Mouse (Mus musculus): Measurements from ENCODE around the gene Parp16. TPM values are rescaled to one million over a fixed set of nuclear protein-coding genes. Genes with fewer than 3 reads are reported as not detected.
"Not testable (repeated sequence)": the region's sequence is repeated elsewhere in the genome, so short reads cannot be mapped to it uniquely, and the experiment has no call there.

Gene Parp16
- polyA plus RNA-seq, 1 experiment from 2014 or later, result 8.3 TPM

DNA sequence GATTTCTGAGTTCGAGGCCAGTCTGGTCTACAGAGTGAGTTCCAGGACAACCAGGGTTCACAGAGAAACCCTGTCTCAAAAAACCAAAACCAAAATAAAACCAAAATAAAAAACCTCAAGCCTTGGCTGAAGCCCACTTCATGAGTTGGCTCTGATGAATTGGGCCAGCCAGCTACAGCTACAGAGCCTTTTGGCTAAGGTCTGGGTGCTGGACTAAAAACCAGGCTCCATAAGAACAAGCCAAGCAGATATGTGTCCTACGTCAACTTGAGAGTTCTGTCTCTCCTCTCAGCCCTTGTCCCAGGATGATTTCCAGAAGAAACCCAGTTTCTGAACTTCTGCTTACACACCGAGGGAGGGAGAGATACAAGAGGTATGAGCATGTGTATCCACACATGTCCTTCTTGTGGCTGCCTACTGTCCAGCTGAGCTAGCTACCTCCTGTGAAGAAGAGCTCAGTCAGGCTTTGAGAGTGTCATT lies 67.5 kb downstream of the Parp16 start:
- no peaks in the 10 kb centered on the region for H3K36me3 ChIP-seq (replicated peaks)
- no peak overlapping the region for H3K4me3 ChIP-seq
- DNase-seq (ENCODE audit: low spot score), result no peak
- no peak overlapping the region for H3K27ac ChIP-seq (replicated peaks)
- no peaks in the 10 kb centered on the region for H3K27me3 ChIP-seq (replicated peaks; ENCODE audit: low read depth, poor library complexity, severe bottlenecking)
- peaks cover 4% of the 10 kb centered on the region for H3K4me1 ChIP-seq
- 91% methylated on average over 3 of the region's 3 CpGs for WGBS
- H3K9me3 ChIP-seq, result no peaks in the 10 kb centered on the region

DNA sequence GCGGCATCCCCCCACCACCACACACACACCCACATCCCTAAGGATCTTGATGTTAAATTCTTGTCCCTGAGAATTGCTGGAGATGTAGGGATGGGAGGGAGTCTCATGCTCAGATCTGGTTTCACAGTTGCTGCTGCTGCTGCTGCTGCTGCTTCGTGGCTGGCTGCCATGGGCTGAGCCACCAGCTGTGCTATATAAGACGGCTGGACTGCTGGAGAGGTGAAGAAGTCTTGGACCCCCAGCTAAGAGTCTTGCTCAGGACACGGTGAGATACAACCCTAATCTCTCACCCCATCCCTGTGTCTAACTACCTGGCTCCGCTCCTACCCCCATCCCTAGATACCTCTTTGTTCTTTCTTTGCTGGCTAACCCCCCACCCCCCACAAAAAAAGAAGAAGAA lies 69.8 kb downstream of the Parp16 start, which contains the start of gene Cilp:
TSS of gene Cilp (plus strand) at position 222 of the 400 bp plus-strand sequence.
- 54% methylated on average over 5 of the region's 5 CpGs for WGBS
- Histone ChIP-seq H3K4me3 (no peak within 1 kb of the TSS), H3K27ac (replicated peaks) (peak within 1 kb of the TSS; percentile 11; the same call in 1 of the 2 replicates), H3K27me3 (replicated peaks; ENCODE audit: low read depth, poor library complexity, severe bottlenecking) (peaks cover 3% of the 10 kb centered on the region; the same call in 1 of the 2 replicates), H3K9me3 (no peaks in the 10 kb centered on the region), H3K4me1 (peaks cover 11% of the 10 kb centered on the region), H3K36me3 (replicated peaks) (no peaks in the 10 kb centered on the region)
- no peak for DNase-seq (ENCODE audit: low spot score)

DNA sequence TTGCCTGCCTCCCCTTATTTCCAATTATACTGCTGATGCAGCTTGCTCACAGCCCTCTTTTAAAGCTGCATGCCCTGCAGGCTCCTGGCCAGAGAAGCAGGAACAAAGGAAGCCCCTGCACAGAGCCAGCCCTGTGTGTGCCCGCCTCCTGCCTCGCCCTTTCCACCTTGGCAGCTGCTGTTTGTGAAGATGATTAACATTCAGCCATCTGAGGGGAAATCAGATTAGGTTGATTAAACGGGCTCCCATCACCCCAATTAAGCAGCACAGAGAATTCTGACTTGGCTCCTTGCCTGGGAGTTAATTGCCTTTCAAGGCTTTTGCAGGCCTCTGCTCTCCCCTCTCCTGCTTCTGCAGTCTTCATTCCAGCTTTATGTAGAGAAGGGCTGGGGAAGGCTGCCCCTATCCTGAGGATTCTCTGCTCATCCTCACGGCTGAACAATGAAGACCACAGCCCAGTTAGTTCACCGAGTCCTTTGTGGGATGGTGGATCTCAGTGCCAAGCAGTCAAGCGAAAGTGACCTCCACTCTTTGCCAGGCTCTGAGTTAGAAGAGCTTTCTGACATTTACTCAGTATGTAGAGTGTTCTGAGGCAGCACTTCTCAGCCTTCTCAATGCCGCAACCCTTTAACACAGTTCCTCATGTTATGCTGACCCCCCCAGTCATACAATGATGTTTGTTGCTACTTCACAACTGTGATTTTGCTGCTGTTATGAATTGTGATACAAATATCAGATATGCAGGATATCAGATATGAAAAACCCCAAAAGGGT lies 72.8 kb downstream of the Parp16 start:
- Histone ChIP-seq H3K27ac (replicated peaks) (peak overlapping the region; percentile 80), H3K4me3 (no peak overlapping the region), H3K36me3 (replicated peaks) (no peaks in the 10 kb centered on the region), H3K4me1 (peaks cover 11% of the 10 kb centered on the region), H3K9me3 (no peaks in the 10 kb centered on the region), H3K27me3 (replicated peaks; ENCODE audit: low read depth, poor library complexity, severe bottlenecking) (peaks cover 8% of the 10 kb centered on the region; the same call in 1 of the 2 replicates)
- whole genome bisulfite sequencing, result 33% methylated on average over 7 of the region's 7 CpGs
- peak; percentile 44 for DNase-seq (ENCODE audit: low spot score)

DNA sequence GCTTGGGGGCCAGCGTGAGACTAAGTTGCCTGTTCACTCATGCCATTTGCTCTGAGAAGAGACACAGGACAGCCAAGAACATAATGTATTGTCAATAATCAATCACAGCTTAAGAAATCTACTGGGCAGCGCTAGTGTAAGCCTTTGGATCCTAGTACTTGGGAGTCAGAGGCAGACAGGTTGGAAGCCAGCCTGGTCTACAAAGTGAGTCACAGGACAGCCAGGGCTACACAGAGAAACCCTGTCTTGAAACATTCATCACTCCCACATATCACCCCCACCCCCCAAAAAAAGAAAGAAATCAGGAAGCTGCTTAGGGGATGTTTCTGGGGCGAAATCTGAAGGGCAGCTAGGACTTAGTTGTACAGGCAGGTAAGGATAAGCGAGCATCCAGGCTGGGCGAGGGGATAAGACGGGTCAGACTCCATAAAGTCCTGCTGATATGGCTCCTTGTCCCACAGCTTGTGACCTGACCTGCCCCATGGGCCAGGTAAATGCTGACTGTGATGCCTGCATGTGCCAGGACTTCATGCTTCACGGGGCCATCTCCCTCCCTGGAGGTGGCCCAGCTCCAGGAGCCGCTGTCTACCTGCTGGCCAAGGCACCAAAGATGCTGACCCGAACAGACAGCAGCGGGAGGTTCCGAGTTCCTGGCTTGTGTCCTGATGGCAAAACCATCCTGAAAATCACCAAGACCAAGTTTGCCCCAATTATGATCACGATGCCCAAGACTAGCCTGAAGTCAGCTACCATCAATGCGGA lies 78.1 kb downstream of the Parp16 start:
- peaks cover 8% of the 10 kb centered on the region; the same call in 1 of the 2 replicates for H3K27me3 ChIP-seq (replicated peaks; ENCODE audit: low read depth, poor library complexity, severe bottlenecking)
- peaks cover 3% of the 10 kb centered on the region; the same call in 1 of the 2 replicates for H3K4me1 ChIP-seq
- DNase-seq (ENCODE audit: low spot score), result no peak
- H3K9me3 ChIP-seq, result no peaks in the 10 kb centered on the region
- 88% methylated on average over 13 of the region's 13 CpGs for WGBS
- H3K4me3 ChIP-seq, result no peak overlapping the region
- H3K27ac ChIP-seq (replicated peaks), result no peak overlapping the region; the same call in 1 of the 2 replicates
- H3K36me3 ChIP-seq (replicated peaks), result no peaks in the 10 kb centered on the region

DNA sequence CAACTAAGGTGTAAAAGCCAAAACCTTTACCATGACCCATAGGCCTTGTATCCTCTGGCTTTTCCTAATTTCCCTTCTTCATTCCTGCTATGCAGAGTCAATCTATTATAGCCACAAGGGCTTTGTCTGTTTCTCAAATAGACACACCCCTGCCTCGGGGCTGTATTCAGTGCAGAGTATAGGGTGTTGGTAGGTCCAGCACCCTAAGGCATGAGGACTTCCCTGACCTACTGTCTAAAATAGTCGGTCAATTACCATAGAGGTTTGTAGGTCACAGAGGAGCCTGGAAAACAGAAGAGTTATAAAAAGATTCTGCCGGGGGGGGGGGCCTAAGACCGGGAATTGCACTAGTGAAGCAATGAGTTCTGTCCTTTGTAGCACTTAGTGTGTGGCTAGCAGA lies 78.7 kb downstream of the Parp16 start:
- Histone ChIP-seq H3K4me3 (no peak overlapping the region), H3K27ac (replicated peaks) (no peak overlapping the region), H3K36me3 (replicated peaks) (no peaks in the 10 kb centered on the region), H3K27me3 (replicated peaks; ENCODE audit: low read depth, poor library complexity, severe bottlenecking) (peaks cover 8% of the 10 kb centered on the region; the same call in 1 of the 2 replicates), H3K9me3 (no peaks in the 10 kb centered on the region), H3K4me1 (0 out of 2 replicates have a peak, but pooled peaks cover 3% of the 10 kb centered on the region)
- DNase-seq (ENCODE audit: low spot score), result no peak
- 85% methylated on average over 4 of the region's 4 CpGs for WGBS

DNA sequence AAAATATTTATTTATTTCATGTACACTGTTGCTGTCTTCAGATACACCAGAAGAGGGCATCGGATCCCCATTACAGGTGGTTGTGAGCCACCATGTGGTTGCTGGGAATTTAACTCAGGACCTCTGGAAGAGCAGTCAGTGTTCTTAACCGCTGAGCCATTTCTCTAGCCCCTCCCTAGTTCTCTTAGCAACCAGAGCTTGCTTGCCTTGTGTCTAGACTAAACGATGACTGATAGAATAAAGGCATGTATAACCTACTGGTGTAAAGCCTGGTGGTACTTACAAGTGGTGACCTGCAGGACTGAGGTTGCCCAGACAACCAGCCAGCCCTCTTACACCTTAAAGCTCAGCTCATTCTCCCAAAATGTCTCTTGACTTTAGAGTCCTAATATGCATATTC lies 79.7 kb downstream of the Parp16 start:
- not testable (repeated sequence) for H3K4me1 ChIP-seq; H3K36me3 ChIP-seq (replicated peaks); H3K27ac ChIP-seq (replicated peaks); H3K27me3 ChIP-seq (replicated peaks; ENCODE audit: low read depth, poor library complexity, severe bottlenecking); DNase-seq (ENCODE audit: low spot score); H3K9me3 ChIP-seq; H3K4me3 ChIP-seq
- WGBS, result 77% methylated on average over 3 of the region's 3 CpGs

DNA sequence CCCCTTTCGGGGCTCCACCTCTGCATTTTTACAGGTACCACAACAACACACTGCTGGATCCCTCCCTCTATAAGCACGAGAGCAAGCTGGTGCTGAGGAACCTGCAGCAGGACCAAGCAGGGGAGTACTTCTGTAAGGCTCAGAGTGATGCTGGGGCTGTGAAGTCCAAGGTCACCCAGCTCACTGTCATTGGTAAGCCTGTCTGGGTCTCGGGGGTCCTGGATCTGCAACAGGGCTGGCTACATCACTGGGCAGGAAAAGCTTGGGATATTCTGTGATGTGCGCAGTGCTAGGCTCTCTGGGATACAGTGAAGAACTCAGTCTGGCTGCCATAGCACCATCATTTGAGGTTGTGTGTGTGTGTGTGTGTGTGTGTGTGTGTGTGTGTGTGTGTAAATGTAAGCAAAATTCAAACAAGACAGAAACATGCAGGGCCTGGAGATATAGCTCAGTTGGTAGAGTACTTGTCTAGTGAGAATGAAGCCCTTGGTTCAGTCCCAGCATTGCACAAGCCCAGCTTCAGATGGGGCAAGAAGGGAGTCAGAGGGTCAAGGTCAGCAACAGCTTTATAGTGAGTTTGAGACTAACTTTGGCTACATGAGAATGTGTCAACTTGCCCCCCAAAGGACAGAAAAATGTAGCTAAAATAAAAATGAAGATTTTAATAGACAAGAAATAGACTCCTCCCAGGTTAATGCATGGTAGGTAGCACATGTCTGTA lies 80.8 kb downstream of the Parp16 start:
- Histone ChIP-seq H3K27me3 (replicated peaks; ENCODE audit: low read depth, poor library complexity, severe bottlenecking) (no peaks in the 10 kb centered on the region), H3K36me3 (replicated peaks) (no peaks in the 10 kb centered on the region), H3K9me3 (no peaks in the 10 kb centered on the region), H3K27ac (replicated peaks) (no peak overlapping the region), H3K4me3 (no peak overlapping the region), H3K4me1 (0 out of 2 replicates have a peak, but pooled peaks cover 3% of the 10 kb centered on the region)
- no peak for DNase-seq (ENCODE audit: low spot score)
- 87% methylated on average over 4 of the region's 4 CpGs for WGBS

DNA sequence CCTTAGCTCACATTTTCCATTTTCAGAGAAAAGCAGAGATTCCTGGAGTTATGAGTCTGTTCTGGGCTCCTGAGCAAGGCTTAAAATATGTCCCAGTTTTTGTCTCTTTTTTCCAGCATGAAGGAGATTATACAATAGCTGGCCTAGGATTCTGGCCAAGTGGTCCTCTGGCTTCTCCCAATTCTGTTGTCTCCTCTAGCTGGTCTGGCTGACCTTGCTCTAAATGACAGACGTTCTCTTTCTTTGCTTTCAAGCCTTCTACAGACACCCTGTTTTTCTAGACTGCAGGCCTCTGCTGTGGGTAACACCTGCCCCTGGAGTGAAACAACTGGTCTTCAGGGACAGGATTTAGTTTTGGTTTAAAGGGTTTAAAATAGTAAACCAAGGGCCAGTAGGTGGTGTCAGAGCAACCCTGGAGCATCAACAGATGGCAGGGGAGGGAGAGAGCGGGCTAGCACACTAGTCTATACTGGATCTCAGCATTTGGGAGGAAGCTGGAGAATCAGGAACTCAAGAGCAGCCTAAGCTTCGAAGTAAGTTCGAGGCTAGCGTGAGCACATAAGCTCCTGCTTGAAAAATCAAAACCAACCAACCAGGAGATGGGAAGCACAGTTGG lies 86.5 kb downstream of the Parp16 start:
- no peaks in the 10 kb centered on the region for H3K9me3 ChIP-seq
- WGBS, result 79% methylated on average over 5 of the region's 5 CpGs
- no peak overlapping the region for H3K27ac ChIP-seq (replicated peaks)
- no peak overlapping the region for H3K4me3 ChIP-seq
- H3K4me1 ChIP-seq, result no peaks in the 10 kb centered on the region
- no peaks in the 10 kb centered on the region for H3K36me3 ChIP-seq (replicated peaks)
- no peaks in the 10 kb centered on the region for H3K27me3 ChIP-seq (replicated peaks; ENCODE audit: low read depth, poor library complexity, severe bottlenecking)
- no peak for DNase-seq (ENCODE audit: low spot score)

DNA sequence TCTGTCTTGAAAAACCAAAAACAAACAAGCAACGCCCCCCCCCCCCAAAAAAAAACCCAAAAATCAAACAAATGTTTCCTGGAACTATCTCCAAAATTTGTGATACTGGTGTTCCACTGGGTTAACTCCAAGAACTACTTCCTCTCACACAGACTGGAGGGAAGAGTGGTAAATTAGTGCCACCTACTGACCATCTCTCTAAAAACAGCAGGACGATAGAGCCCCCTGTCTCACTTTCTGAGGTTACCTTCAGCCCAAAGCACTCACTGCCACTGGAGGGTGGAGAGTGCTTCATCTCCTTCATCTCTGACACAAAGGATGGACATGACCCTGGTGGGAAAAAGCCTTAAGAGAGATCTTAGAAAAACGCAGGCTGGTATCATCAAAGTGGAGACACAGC lies 88.1 kb downstream of the Parp16 start:
- Histone ChIP-seq H3K27ac (replicated peaks) (no peak overlapping the region), H3K36me3 (replicated peaks) (no peaks in the 10 kb centered on the region), H3K27me3 (replicated peaks; ENCODE audit: low read depth, poor library complexity, severe bottlenecking) (no peaks in the 10 kb centered on the region), H3K4me3 (no peak overlapping the region), H3K9me3 (no peaks in the 10 kb centered on the region), H3K4me1 (no peaks in the 10 kb centered on the region)
- peak; percentile 14 for DNase-seq (ENCODE audit: low spot score)
- 3% methylated on average over 3 of the region's 3 CpGs for WGBS

DNA sequence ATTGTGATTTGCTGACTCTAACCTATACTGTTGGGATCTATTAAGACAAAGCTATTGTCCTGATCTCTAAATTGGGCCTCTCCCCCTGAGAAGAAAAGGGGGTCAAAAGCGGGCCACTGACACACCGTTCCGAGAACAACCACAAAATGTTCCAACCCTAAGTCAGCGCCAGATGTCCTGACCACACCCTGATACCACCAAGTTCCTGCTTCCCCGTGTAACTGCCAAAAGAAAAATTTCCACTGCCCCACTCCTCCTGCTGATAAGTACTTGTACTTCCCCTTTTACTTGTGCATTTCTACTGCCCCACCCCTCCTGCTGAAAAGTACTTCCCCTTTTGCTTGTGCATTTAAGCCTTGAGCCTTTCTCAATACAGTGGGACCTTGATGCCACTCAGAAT lies 93.1 kb downstream of the Parp16 start:
- H3K36me3 ChIP-seq (replicated peaks); H3K27ac ChIP-seq (replicated peaks); H3K9me3 ChIP-seq; DNase-seq (ENCODE audit: low spot score); H3K27me3 ChIP-seq (replicated peaks; ENCODE audit: low read depth, poor library complexity, severe bottlenecking); H3K4me3 ChIP-seq; H3K4me1 ChIP-seq: not testable (repeated sequence)
- 88% methylated on average over 5 of the region's 5 CpGs for WGBS
